Mouse (Mus musculus): ENCODE measurements around the gene Kif11. TPM values are rescaled to one million over a fixed set of nuclear protein-coding genes. Genes with fewer than 3 reads are reported as not detected.
A peak's percentile ranks its signal among the peaks of the same experiment; 100 is the strongest.

Kif11 gene
- 53.0 and 53.3 TPM in 2 replicates for polyA plus RNA-seq (2015; fragmentation: Nextera tagmentation; extraction: Ambion mirVana)

DNA sequence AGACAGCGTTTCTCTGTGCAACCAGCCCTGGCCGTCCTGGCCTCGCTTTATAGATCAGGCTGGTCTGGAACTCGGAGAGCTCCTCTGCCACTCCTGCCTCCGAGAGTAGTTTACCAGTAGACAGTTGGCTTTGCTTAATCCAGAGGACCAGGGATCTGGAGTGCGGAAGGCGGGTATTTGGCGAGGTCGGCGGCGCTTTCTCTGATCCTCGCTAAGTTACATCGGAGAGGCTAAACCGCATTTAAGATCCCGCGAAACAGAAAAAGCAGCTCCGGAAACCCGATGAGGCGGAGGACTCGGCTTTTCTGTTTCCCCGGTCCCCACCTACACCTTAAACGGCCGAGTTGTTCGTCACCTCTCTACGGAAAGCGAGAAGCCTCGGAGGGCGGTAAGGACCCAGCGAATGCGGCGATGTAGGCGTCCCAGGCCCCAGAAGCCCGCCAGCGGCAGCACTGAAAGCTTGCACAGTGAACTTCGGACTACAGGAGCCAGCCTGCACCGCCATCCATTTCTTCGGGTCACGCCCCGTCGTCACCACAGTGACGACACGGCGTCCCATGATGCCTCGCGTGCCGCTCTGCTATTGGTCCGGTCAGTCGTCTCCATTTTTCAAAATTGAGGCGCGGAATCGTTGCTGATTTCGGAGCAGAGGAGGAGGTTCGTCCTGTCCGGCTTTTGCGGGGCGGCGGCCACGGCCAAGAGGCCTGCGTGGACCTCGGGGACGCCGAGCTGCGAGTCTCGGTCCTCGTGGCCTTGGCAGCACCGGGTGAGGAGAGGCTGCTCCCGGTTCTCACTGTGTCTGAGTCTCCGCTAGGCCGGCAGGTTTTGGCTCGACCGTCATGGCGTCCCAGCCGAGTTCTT, at the start of gene Kif11:
TSS of gene Kif11 (plus strand) at position 649 of the 861 bp plus-strand sequence.
- Histone ChIP-seq H3K4me2 (peak within 1 kb of the TSS; percentile 70), H3K27ac (replicated peaks) (peak within 1 kb of the TSS; percentile 96), H3K9me3 (replicated peaks) (no peaks in the 10 kb centered on the region), H3K27me3 (no peaks in the 10 kb centered on the region), H3K4me3 (replicated peaks) (peak within 1 kb of the TSS; percentile 99), H3K36me3 (replicated peaks) (peaks cover 25% of the 10 kb centered on the region), H3K4me1 (replicated peaks) (peaks cover 43% of the 10 kb centered on the region), H3K9ac (peak within 1 kb of the TSS; percentile 98)
- peak; percentile 97 for ATAC-seq (ENCODE audit: insufficient read depth)
- under 1% methylated on average over 73 of the region's 73 CpGs for WGBS (ENCODE audit: insufficient replicate concordance)

- Histone ChIP-seq H3K4me3 (replicated peaks) (no peak overlapping the region), H3K4me2 (no peak overlapping the region), H3K27ac (replicated peaks) (no peak overlapping the region), H3K27me3 (no peaks in the 10 kb centered on the region), H3K4me1 (replicated peaks) (no peaks in the 10 kb centered on the region), H3K9me3 (replicated peaks) (no peaks in the 10 kb centered on the region), H3K9ac (no peak overlapping the region), H3K36me3 (replicated peaks) (peaks cover 29% of the 10 kb centered on the region)
- 75% methylated on average over 5 of the region's 5 CpGs for WGBS (ENCODE audit: insufficient replicate concordance)
- no peak for ATAC-seq (ENCODE audit: insufficient read depth)
These were observed 49.0 kb upstream of the Kif11 start for GRCm38 (mm10) chr19:37327216-37327615.

DNA sequence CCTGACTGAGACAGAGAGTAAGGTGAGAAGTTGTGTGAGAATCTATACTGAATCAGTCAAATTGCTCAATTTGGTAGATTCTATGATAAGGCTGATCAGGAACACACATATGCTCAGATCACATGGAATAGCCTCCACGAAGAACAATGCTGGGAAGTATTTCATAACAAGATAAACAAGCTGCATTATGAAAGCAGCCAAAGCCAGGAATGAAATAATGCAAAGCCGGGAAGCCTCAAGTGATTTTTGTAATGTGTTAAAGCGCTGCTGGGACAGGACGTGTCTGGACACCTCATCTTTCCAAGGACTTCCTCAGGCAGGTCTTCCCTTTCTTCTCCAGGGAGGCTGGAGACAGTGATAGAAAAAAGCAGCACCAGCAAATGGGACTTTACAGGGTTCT, 43.5 kb upstream of the Kif11 start:
- peaks cover 16% of the 10 kb centered on the region for H3K36me3 ChIP-seq (replicated peaks)
- H3K4me3 ChIP-seq (replicated peaks), result no peak overlapping the region
- H3K27me3 ChIP-seq, result no peaks in the 10 kb centered on the region
- no peak overlapping the region for H3K9ac ChIP-seq
- peaks cover 19% of the 10 kb centered on the region for H3K4me1 ChIP-seq (replicated peaks)
- no peak for ATAC-seq (ENCODE audit: insufficient read depth)
- H3K4me2 ChIP-seq, result no peak overlapping the region
- WGBS (ENCODE audit: insufficient replicate concordance), result 74% methylated on average over 4 of the region's 4 CpGs
- H3K9me3 ChIP-seq (replicated peaks), result no peaks in the 10 kb centered on the region
- no peak overlapping the region for H3K27ac ChIP-seq (replicated peaks)

GRCm38 (mm10) chr19:37333357-37333756, 42.8 kb upstream of the Kif11 start:
- no peak overlapping the region for H3K4me3 ChIP-seq (replicated peaks)
- peaks cover 9% of the 10 kb centered on the region for H3K36me3 ChIP-seq (replicated peaks)
- WGBS (ENCODE audit: insufficient replicate concordance), result 26% methylated on average over 5 of the region's 5 CpGs
- peaks cover 22% of the 10 kb centered on the region for H3K4me1 ChIP-seq (replicated peaks)
- no peak for ATAC-seq (ENCODE audit: insufficient read depth)
- H3K27ac ChIP-seq (replicated peaks), result no peak overlapping the region
- H3K9ac ChIP-seq, result no peak overlapping the region
- no peaks in the 10 kb centered on the region for H3K27me3 ChIP-seq
- no peak overlapping the region for H3K4me2 ChIP-seq
- H3K9me3 ChIP-seq (replicated peaks), result no peaks in the 10 kb centered on the region

DNA sequence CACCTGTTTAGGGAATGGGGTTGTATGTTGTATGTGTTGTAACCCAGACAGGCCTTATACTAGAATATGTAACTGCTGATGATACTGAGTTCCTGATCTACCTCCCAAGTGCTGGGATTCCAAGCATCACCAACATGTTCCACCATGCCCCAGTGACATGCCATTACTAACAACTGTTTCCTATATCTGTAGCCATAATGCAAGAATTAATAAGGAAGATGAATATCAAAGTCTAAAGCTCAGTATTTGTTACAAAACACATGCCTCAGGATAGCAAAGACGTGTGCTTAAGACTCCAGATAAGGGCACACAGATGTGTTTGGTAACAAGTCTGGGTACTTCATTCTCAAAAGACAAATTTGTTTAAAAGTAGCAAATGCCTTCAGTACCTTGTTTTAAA, 40.8 kb upstream of the Kif11 start:
- H3K27ac ChIP-seq (replicated peaks), result no peak overlapping the region
- H3K36me3 ChIP-seq (replicated peaks), result no peaks in the 10 kb centered on the region
- H3K4me2 ChIP-seq, result no peak overlapping the region
- no peaks in the 10 kb centered on the region for H3K27me3 ChIP-seq
- peaks cover 25% of the 10 kb centered on the region for H3K4me1 ChIP-seq (replicated peaks)
- H3K4me3 ChIP-seq (replicated peaks), result no peak overlapping the region
- no peak overlapping the region for H3K9ac ChIP-seq
- 39% methylated on average over 1 of the region's 1 CpGs for WGBS (ENCODE audit: insufficient replicate concordance)
- no peaks in the 10 kb centered on the region for H3K9me3 ChIP-seq (replicated peaks)
- no peak for ATAC-seq (ENCODE audit: insufficient read depth)

- Histone ChIP-seq H3K9ac (no peak within 1 kb of the TSS), H3K9me3 (replicated peaks) (no peaks in the 10 kb centered on the region), H3K27me3 (no peaks in the 10 kb centered on the region), H3K4me3 (replicated peaks) (no peak within 1 kb of the TSS), H3K4me2 (no peak within 1 kb of the TSS), H3K36me3 (replicated peaks) (no peaks in the 10 kb centered on the region), H3K27ac (replicated peaks) (no peak within 1 kb of the TSS), H3K4me1 (replicated peaks) (peaks cover 22% of the 10 kb centered on the region)
- WGBS (ENCODE audit: insufficient replicate concordance), result 58% methylated on average over 4 of the region's 4 CpGs
- ATAC-seq (ENCODE audit: insufficient read depth), result no peak
These were observed 38.5 kb upstream of the Kif11 start, which contains the start of gene Ide for GRCm38 (mm10) chr19:37337752-37338151. Ide (minus strand) TSS chr19:37337852.

GRCm38 (mm10) chr19:37340495-37340894, 35.7 kb upstream of the Kif11 start:
- 48% methylated on average over 5 of the region's 5 CpGs for WGBS (ENCODE audit: insufficient replicate concordance)
- H3K36me3 ChIP-seq (replicated peaks), result no peaks in the 10 kb centered on the region
- H3K27ac ChIP-seq (replicated peaks), result no peak overlapping the region
- H3K4me1 ChIP-seq (replicated peaks), result peaks cover 6% of the 10 kb centered on the region; the same call in 1 of the 2 replicates
- ATAC-seq (ENCODE audit: insufficient read depth), result no peak
- no peak overlapping the region for H3K9ac ChIP-seq
- no peak overlapping the region for H3K4me2 ChIP-seq
- H3K4me3 ChIP-seq (replicated peaks), result no peak overlapping the region
- no peaks in the 10 kb centered on the region for H3K9me3 ChIP-seq (replicated peaks)
- no peaks in the 10 kb centered on the region for H3K27me3 ChIP-seq

DNA sequence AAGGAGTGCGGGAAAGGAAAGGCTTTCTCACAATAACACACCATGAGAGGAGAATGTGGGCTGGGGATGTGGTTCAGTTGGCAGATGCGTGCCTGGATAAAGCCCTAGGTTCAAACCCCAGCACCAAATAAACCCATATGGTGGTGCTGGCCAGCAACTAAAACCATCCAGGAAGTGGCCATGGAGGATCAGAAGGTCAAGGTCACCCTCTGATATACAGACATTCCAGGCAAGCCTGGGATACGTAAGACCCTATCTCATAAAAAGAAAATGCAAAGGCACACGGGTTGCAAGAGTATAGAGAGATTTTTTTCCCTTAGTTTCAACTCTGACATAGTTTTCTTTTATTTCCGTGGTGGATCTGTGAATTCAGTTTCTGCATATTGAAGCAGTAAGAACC, 35.3 kb upstream of the Kif11 start:
- ATAC-seq (ENCODE audit: insufficient read depth), result no peak
- Histone ChIP-seq H3K36me3 (replicated peaks) (no peaks in the 10 kb centered on the region), H3K27ac (replicated peaks) (no peak overlapping the region), H3K4me3 (replicated peaks) (no peak overlapping the region), H3K4me2 (no peak overlapping the region), H3K9ac (no peak overlapping the region), H3K27me3 (no peaks in the 10 kb centered on the region), H3K4me1 (replicated peaks) (peaks cover 6% of the 10 kb centered on the region; the same call in 1 of the 2 replicates), H3K9me3 (replicated peaks) (no peaks in the 10 kb centered on the region)
- WGBS (ENCODE audit: insufficient replicate concordance), result 45% methylated on average over 5 of the region's 5 CpGs

DNA sequence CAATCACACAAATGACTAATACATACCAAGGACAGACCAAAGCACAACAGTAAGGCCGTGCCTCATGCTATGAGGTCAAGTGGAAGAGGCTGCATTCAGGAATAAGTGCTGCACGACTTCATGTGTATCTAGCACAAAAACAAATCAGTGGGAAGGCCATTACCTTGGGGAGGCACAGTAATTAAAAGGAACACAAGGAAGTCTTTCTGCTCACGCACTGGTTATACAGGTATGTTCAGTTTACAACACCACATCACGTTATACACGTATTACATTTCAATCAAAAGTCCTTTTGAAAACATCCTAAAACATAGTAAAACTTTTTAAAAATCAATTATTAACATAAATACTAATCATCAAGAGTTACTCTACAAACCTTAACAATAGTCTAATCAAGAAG, 32.3 kb upstream of the Kif11 start:
- no peak overlapping the region for H3K4me2 ChIP-seq
- H3K4me1 ChIP-seq (replicated peaks), result no peaks in the 10 kb centered on the region; the same call in 1 of the 2 replicates
- no peaks in the 10 kb centered on the region for H3K27me3 ChIP-seq
- ATAC-seq (ENCODE audit: insufficient read depth), result no peak
- no peaks in the 10 kb centered on the region for H3K36me3 ChIP-seq (replicated peaks)
- H3K4me3 ChIP-seq (replicated peaks), result no peak overlapping the region
- 75% methylated on average over 5 of the region's 5 CpGs for WGBS (ENCODE audit: insufficient replicate concordance)
- no peaks in the 10 kb centered on the region for H3K9me3 ChIP-seq (replicated peaks)
- H3K27ac ChIP-seq (replicated peaks), result no peak overlapping the region
- no peak overlapping the region for H3K9ac ChIP-seq

GRCm38 (mm10) chr19:37346258-37346657, 29.9 kb upstream of the Kif11 start:
- no peak overlapping the region for H3K27ac ChIP-seq (replicated peaks)
- peaks cover 1% of the 10 kb centered on the region; the same call in 1 of the 2 replicates for H3K36me3 ChIP-seq (replicated peaks)
- no peaks in the 10 kb centered on the region for H3K9me3 ChIP-seq (replicated peaks)
- ATAC-seq (ENCODE audit: insufficient read depth), result no peak
- no peaks in the 10 kb centered on the region for H3K4me1 ChIP-seq (replicated peaks)
- WGBS (ENCODE audit: insufficient replicate concordance), result 62% methylated on average over 3 of the region's 3 CpGs
- no peak overlapping the region for H3K4me2 ChIP-seq
- H3K27me3 ChIP-seq, result no peaks in the 10 kb centered on the region
- H3K4me3 ChIP-seq (replicated peaks), result no peak overlapping the region
- no peak overlapping the region for H3K9ac ChIP-seq

- ATAC-seq (ENCODE audit: insufficient read depth), result no peak
- no peak overlapping the region for H3K4me3 ChIP-seq (replicated peaks)
- 82% methylated on average over 10 of the region's 10 CpGs for WGBS (ENCODE audit: insufficient replicate concordance)
- H3K9me3 ChIP-seq (replicated peaks), result no peaks in the 10 kb centered on the region
- no peaks in the 10 kb centered on the region for H3K27me3 ChIP-seq
- no peak overlapping the region for H3K9ac ChIP-seq
- H3K27ac ChIP-seq (replicated peaks), result no peak overlapping the region
- peaks cover 13% of the 10 kb centered on the region for H3K36me3 ChIP-seq (replicated peaks)
- H3K4me1 ChIP-seq (replicated peaks), result peaks cover 2% of the 10 kb centered on the region
- H3K4me2 ChIP-seq, result no peak overlapping the region
These were observed 27.9 kb upstream of the Kif11 start for GRCm38 (mm10) chr19:37348331-37348730.

Data from liver, embryonic 15.5 days (tissue).